Mouse (Mus musculus): ENCODE measurements around the gene Capza3.

- TF ChIP-seq CTCF (conservative IDR thresholded peaks at IDR 0.05 in 1 of 2, IDR thresholded peaks at IDR 0.05 in 1 of 2; ENCODE audit: low read depth in 2 of 2, low read length in 2 of 2) (no peak), MAFK (IDR thresholded peaks at IDR 0.05; ENCODE audit: insufficient replicate concordance, low read length) (no peak), POLR2AphosphoS2 (IDR thresholded peaks at IDR 0.05; ENCODE audit: low read depth, low read length) (no peak), JUND (conservative IDR thresholded peaks at IDR 0.05; ENCODE audit: low read depth, low read length) (no peak), POLR2A (IDR thresholded peaks at IDR 0.05; ENCODE audit: low read depth, low read length) (no peak), ZNF384 (IDR thresholded peaks at IDR 0.05; ENCODE audit: low read depth, low read length) (no peak), EP300 (IDR thresholded peaks at IDR 0.05; ENCODE audit: low read length) (no peak), MAX (IDR thresholded peaks at IDR 0.05; ENCODE audit: low read length) (no peak), NELFE (IDR thresholded peaks at IDR 0.05; ENCODE audit: low read depth, low read length) (no peak)
Observed at GRCm38 (mm10) chr6:140089855-140090254, 48.8 kb downstream of the Capza3 start.

Measured in CH12.LX (cell line).